Mouse (Mus musculus) cortical plate, adult 2 months (tissue): Measurements from ENCODE around the gene Oxtr.

Experiments used
- CTCF ChIP-seq: fragments of 200-500 bp; IDR thresholded peaks from 2 replicates; pipeline ENCODE4 v1.5.1; 2011; ENCODE audit warnings: mild to moderate bottlenecking, control low read depth, low read length; ENCODE audit not compliant: insufficient read depth; ENCODE audit errors: extremely low read depth
- POLR2A ChIP-seq: fragments of 200-500 bp; IDR thresholded peaks from 2 replicates; pipeline ENCODE4 v1.6.1; 2011; ENCODE audit warnings: mild to moderate bottlenecking, low read length, control low read depth; ENCODE audit not compliant: insufficient read depth; ENCODE audit errors: extremely low read depth

- TF ChIP-seq POLR2A (no peak), CTCF (no peak)
Observed at GRCm38 (mm10) chr6:112426018-112426732, 63.6 kb downstream of the Oxtr start.
